Mouse (Mus musculus) kidney, embryonic 15.5 days (tissue): ENCODE measurements around the gene Nfix. TPM values are rescaled to one million over a fixed set of nuclear protein-coding genes. Genes with fewer than 3 reads are reported as not detected.

ENCODE experiments used
- ATAC-seq: fragments of 200-750 bp; cut with Nextera tagmentation; replicated peaks from 2 replicates; pipeline ENCODE4 v1.8.0; 2017; ENCODE audit warnings: moderate TSS enrichment; ENCODE audit not compliant: low FRiP score
- H3K27ac ChIP-seq: fragments of 300-500 bp; sonication (generic); 2 replicates; pipeline ENCODE4 v1.5.1; 2015; ENCODE audit warnings: mild to moderate bottlenecking, inconsistent platforms
- H3K27me3 ChIP-seq: fragments of 300-500 bp; sonication (generic); 2 replicates; pipeline ENCODE4 v1.6.1; 2015; ENCODE audit warnings: inconsistent platforms
- H3K36me3 ChIP-seq: fragments of 300-500 bp; sonication (generic); 2 replicates; pipeline ENCODE4 v1.6.1; 2015; ENCODE audit warnings: inconsistent platforms
- H3K4me1 ChIP-seq: fragments of 300-500 bp; sonication (generic); 2 replicates; pipeline ENCODE4 v1.6.1; 2015; ENCODE audit warnings: inconsistent platforms
- H3K4me2 ChIP-seq: fragments of 300-500 bp; sonication (generic); 2 replicates; pipeline ENCODE4 v1.6.1; 2015; ENCODE audit warnings: moderate library complexity, mild to moderate bottlenecking, inconsistent platforms
- H3K4me3 ChIP-seq: fragments of 300-500 bp; sonication (generic); replicated peaks from 2 replicates; pipeline ENCODE4 v1.5.1; 2015; ENCODE audit warnings: mild to moderate bottlenecking, inconsistent platforms
- H3K9ac ChIP-seq: fragments of 300-500 bp; sonication (generic); 2 replicates; pipeline ENCODE4 v1.6.1; 2015; ENCODE audit warnings: mild to moderate bottlenecking, inconsistent platforms
- H3K9me3 ChIP-seq: fragments of 300-500 bp; sonication (generic); replicated peaks from 2 replicates; pipeline ENCODE4 v1.6.1; 2016; ENCODE audit warnings: inconsistent platforms
- WGBS: fragments of 180-500 bp; shearing (Covaris S2); methylation state at CpG from one replicate; pipeline ENCODE4 v1.1.7; 2015; ENCODE audit warnings: mixed read lengths; 5-methylcytosine and 5-hydroxymethylcytosine counted together
- polyA plus RNA-seq: library from polyadenylated mRNA; unstranded; fragments of >200 nt; fragmentation: Nextera tagmentation; extraction: Ambion mirVana; gene quantifications from 2 replicates; pipeline ENCODE4 v1.2.1, GENCODE M21; 2015

Nfix gene
- polyA plus RNA-seq, 1 experiment from 2014 or later: 15.5 TPM

DNA sequence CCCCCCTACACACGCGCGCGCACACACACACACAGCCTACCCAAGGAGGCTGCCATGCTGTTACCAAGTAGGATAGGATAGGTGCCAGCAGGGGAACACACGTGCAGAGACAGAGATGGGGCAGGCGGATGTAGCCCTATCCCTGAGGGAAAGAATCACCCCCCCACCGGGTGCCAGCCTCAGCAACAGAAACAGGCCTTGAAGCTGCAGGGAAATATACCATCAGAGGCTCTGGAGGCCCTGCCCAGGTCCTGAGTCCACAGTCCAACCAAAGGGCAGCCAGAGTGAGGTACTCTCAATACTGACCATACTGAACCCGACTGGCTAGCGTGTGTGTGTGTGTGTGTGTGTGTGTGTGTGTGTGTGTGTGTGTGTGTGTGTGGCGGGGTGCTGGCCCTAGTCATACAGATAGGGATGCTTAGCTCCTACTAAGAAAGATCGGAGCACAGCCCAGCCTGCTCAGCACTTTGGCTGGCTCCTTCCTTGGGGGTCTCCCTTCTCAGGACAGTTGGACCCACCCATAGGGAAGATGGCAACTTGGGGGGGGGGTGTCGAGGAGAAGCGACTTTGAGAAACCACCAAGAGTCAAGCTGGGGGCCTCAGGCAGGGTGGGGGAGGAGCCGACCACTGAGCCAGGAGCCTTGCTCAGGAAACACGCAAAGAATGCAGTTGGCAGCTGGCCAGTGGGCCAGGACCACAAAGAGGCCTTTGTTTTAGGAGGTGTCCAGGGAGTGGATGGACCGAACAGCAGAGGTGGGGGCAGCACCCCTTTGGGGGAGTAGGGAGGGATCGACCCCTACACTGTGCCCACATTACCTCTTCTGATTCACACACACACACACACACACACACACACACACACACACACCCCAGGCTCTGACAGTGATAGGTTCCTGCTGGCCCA, 56.4 kb downstream of the Nfix start:
- no peak overlapping the region for H3K4me3 ChIP-seq

DNA sequence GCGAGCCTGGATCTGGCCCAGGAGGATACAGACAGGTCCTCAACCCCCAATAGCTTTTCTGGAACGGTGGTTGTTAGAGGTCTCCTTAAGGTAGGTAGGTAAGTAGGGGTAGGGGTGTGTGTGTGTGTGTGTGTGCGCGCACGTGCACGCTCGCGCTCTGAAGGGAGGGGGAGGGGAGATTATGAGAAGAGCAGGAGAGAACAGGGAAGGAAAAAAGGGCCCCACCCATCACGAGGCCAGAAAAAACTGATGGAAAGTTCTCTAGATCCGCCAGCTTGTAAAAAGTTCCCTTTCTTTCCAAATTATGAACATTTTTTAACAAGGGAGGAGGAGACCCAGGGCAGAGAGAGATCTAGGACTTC, 57.1 kb downstream of the Nfix start:
- no peaks in the 10 kb centered on the region for H3K36me3 ChIP-seq
- no peaks in the 10 kb centered on the region for H3K9me3 ChIP-seq
- peak overlapping the region; percentile 29 for H3K4me2 ChIP-seq
- H3K9ac ChIP-seq: no peak overlapping the region
- peaks cover 94% of the 10 kb centered on the region for H3K27me3 ChIP-seq
- H3K4me3 ChIP-seq: no peak overlapping the region
- H3K4me1 ChIP-seq: peaks cover 79% of the 10 kb centered on the region
- no peak for ATAC-seq
- peak overlapping the region; percentile 88 for H3K27ac ChIP-seq
- WGBS: 19% methylated on average over 10 of the region's 10 CpGs

More for the DNA sequence above, 56.4 kb downstream of the Nfix start:
- no peaks in the 10 kb centered on the region for H3K36me3 ChIP-seq
- peak overlapping the region; percentile 88 for H3K27ac ChIP-seq
- 13% methylated on average over 15 of the region's 17 CpGs for WGBS
- peak overlapping the region; percentile 28 for H3K4me2 ChIP-seq
- no peaks in the 10 kb centered on the region for H3K9me3 ChIP-seq
- peaks cover 94% of the 10 kb centered on the region for H3K27me3 ChIP-seq
- H3K9ac ChIP-seq: no peak overlapping the region
- H3K4me1 ChIP-seq: peaks cover 71% of the 10 kb centered on the region
- peak; percentile 63 for ATAC-seq

DNA sequence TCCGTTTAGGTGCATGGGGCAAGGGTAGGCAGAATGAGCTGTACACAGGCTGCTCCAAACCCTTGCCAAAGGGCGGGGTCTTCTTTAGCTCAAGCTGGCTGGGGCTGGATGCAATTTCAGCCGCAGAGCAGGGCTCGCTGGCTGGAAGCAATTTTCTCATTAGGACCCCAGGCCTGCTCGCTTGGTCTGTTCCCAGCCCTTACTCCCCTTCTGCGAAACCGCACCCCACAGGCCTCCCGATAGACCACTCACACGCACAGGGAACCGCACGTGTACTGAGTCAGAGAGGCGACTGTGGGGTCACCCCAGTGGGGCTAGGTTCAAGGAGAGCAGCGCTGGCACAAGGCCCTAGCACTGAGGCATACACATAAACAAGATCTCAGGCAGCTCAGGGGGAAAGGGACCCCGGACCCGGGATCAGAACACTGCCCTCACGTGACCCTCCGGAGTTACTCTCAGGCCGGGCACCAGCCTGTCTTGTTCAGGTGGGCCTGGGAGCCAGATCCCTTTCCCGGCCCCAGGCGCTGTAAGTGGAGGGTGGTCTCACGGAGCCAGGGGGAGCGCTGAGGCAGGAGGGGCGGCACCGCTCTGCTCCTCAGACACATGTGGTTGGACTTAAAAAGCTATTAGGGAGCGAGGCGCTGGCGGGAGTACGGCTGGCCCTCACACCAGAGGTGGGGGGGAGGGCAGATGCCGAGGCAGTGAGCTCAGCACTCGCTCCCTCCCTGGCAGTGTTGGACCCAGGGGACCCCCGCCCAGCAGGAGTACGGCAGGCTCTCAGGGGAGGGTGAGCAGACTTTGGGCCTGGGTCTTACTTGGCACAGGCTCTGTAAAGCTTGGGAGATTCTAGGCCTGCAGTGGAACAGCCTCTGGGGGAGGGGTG, 57.7 kb downstream of the Nfix start:
- H3K9me3 ChIP-seq: no peaks in the 10 kb centered on the region
- H3K36me3 ChIP-seq: no peaks in the 10 kb centered on the region
- H3K9ac ChIP-seq: 0 out of 2 replicates have a peak overlapping the region, but pooled peaks have one; percentile 14
- H3K27ac ChIP-seq: peak overlapping the region; percentile 88
- H3K4me1 ChIP-seq: peaks cover 85% of the 10 kb centered on the region
- peaks cover 95% of the 10 kb centered on the region for H3K27me3 ChIP-seq
- no peak overlapping the region for H3K4me3 ChIP-seq
- H3K4me2 ChIP-seq: peak overlapping the region; percentile 29
- 13% methylated on average over 32 of the region's 32 CpGs for WGBS
- ATAC-seq: peak; percentile 30

DNA sequence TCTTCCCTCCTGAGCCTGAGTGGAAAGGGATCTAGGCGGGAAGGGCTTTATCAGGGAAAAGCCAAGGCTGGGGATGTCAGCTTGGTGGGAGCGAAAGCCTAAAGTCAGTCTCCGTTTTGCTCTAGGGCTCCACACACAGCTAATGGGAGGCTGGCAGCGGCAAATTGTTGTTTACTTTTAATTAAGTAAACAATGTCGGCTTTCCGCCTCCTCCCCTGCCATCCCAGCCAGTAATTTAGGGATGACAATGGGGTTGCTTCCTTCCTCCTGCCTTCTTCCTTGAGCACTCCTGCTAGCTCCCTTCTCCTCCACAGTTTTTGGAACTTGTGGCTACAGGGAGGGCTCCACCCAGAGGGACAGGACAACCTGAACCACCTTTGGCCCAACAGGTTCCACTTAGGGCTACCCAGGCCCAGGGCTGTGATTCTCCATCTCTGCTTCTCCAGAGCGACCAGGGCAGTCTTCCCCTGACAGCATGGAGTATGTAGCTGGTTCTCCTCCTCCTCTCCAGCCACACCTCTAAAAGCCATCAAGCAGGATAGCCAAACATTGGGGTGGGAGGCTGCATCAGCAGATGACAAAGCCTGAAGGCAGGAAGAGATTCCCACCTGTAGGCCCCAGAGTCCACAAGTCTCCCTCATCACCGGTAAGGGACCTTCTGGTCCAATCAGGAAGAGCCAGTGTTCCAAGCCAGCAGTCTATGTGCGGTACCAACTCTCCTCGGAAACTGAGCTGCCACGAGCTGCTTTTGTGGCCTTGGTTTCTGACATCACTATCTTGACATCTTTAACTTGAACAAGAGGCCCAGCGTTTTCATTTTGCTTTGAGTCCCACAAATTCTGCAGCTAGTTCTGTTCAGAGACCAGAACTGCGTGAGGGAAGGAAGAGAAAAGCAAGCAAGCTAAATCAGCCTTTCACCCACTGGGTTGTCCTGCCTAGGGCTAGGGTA, 59.0 kb downstream of the Nfix start:
- Histone ChIP-seq H3K9me3 (no peaks in the 10 kb centered on the region), H3K9ac (no peak overlapping the region), H3K4me1 (peaks cover 84% of the 10 kb centered on the region), H3K4me3 (no peak overlapping the region), H3K27me3 (peaks cover 95% of the 10 kb centered on the region), H3K27ac (peak overlapping the region; percentile 88), H3K4me2 (no peak overlapping the region), H3K36me3 (no peaks in the 10 kb centered on the region)
- no peak for ATAC-seq
- 36% methylated on average over 13 of the region's 13 CpGs for WGBS

DNA sequence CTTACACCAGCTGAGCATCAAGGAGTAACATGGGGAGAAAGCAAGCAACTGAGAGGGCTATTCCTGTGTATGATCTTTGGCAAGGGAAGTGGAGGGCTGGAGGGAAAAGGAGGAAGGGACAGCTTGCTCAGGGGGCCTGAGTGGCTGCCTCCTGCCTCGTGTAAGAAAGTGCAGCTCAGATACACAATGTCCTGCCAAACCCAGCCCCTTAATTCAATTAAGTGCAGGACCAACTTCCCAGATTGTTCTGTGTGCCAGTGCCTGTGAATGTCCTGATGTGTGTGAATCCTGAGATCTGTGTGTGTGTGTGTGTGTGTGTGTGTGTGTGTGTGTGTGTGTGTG, 60.8 kb downstream of the Nfix start:
- H3K4me1 ChIP-seq: peaks cover 66% of the 10 kb centered on the region

GRCm38 (mm10) chr8:84738715-84739400, 61.3 kb downstream of the Nfix start:
- no peak for ATAC-seq
- Histone ChIP-seq H3K4me3 (no peak overlapping the region), H3K9ac (0 out of 2 replicates have a peak overlapping the region, but pooled peaks have one; percentile 14), H3K4me1 (peaks cover 62% of the 10 kb centered on the region), H3K4me2 (no peak overlapping the region; the same call in 1 of the 2 replicates), H3K36me3 (no peaks in the 10 kb centered on the region), H3K27ac (no peak overlapping the region), H3K9me3 (no peaks in the 10 kb centered on the region), H3K27me3 (peaks cover 96% of the 10 kb centered on the region)
- WGBS: 56% methylated on average over 10 of the region's 10 CpGs

More for the DNA sequence above, 60.8 kb downstream of the Nfix start:
- no peak for ATAC-seq
- no peak overlapping the region for H3K27ac ChIP-seq
- peaks cover 96% of the 10 kb centered on the region for H3K27me3 ChIP-seq
- no peak overlapping the region for H3K9ac ChIP-seq
- no peaks in the 10 kb centered on the region for H3K36me3 ChIP-seq
- WGBS: 22% methylated on average over 1 of the region's 1 CpGs
- no peaks in the 10 kb centered on the region for H3K9me3 ChIP-seq
- H3K4me3 ChIP-seq: no peak overlapping the region
- no peak overlapping the region for H3K4me2 ChIP-seq

DNA sequence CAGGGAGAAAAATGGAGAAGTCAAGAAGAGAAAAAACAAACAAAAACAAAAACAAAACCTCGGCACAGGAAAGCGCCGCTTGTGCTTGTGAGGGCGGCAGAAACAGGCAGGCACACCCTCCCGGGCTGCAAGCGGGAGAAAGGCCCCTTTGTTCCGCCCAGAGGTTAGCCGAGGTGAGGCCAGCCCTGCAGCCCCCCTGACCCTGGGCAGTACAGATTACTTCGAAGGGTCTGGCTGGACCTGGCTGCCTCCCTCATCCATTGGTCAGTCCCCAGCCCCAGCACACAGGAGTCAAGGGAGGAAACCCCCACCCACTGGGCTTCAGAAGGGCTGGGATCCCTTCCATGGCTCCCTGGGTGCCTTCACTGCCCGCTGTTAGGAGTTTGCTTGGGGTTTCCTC, 61.9 kb downstream of the Nfix start:
- H3K4me1 ChIP-seq: peaks cover 62% of the 10 kb centered on the region

DNA sequence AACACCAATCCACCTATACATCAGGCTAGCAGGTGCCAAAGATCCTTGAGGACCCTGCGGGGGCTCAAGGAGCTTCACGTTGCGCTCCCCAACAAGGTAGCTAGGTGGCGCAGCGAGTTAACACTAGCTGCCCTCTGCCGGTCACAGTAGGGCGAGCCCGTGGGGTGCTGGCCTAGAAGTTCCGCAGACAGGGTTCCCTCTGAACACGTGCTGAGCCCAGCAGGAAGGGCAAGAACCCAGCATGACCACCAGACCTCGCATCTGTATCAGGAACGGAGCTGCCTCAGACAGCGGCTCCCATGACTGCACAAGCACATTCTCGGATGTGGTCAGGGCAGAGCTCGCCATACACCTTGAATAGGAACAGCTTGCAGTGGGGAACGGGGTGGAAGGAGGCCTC, 62.5 kb downstream of the Nfix start:
- Histone ChIP-seq H3K4me2 (peak overlapping the region; percentile 51), H3K36me3 (no peaks in the 10 kb centered on the region), H3K9me3 (no peaks in the 10 kb centered on the region), H3K27ac (no peak overlapping the region), H3K4me1 (peaks cover 62% of the 10 kb centered on the region), H3K27me3 (peaks cover 97% of the 10 kb centered on the region), H3K4me3 (peak overlapping the region; percentile 23), H3K9ac (0 out of 2 replicates have a peak overlapping the region, but pooled peaks have one; percentile 26)
- 3% methylated on average over 16 of the region's 16 CpGs for WGBS
- ATAC-seq: no peak

More for the DNA sequence above, 61.9 kb downstream of the Nfix start:
- Histone ChIP-seq H3K36me3 (no peaks in the 10 kb centered on the region), H3K9ac (0 out of 2 replicates have a peak overlapping the region, but pooled peaks have one; percentile 14), H3K27ac (no peak overlapping the region), H3K4me3 (no peak overlapping the region), H3K9me3 (no peaks in the 10 kb centered on the region), H3K27me3 (peaks cover 99% of the 10 kb centered on the region), H3K4me2 (peak overlapping the region; percentile 51; the same call in 1 of the 2 replicates)
- 14% methylated on average over 10 of the region's 10 CpGs for WGBS
- ATAC-seq: no peak

DNA sequence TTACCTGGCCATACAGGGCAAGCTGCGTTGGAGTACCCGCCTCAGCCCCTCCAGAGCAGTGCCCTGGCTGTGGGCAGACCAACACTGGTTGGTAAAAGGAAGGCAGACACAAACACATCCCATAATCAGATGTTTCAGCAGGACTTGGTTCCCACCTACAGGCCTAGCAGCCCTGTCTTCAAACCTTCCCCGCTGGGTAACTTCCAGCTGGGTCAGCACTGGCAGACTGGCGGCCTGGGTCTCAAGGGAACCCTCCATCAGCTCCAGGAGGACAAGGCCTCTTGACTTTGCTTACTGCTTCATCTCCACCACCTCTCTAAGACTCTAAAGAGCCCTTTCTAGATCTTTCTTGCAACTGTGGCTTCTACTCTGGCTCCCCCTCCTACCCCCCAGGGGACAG, 63.6 kb downstream of the Nfix start:
- Histone ChIP-seq H3K27me3 (peaks cover 87% of the 10 kb centered on the region), H3K9me3 (no peaks in the 10 kb centered on the region), H3K4me2 (no peak overlapping the region), H3K27ac (no peak overlapping the region), H3K9ac (no peak overlapping the region), H3K36me3 (no peaks in the 10 kb centered on the region), H3K4me3 (no peak overlapping the region), H3K4me1 (peaks cover 62% of the 10 kb centered on the region)
- no peak for ATAC-seq
- 84% methylated on average over 4 of the region's 4 CpGs for WGBS

- Histone ChIP-seq H3K36me3 (no peaks in the 10 kb centered on the region), H3K27ac (no peak overlapping the region), H3K4me1 (peaks cover 63% of the 10 kb centered on the region), H3K9ac (no peak overlapping the region), H3K4me2 (no peak overlapping the region), H3K27me3 (peaks cover 78% of the 10 kb centered on the region), H3K4me3 (no peak overlapping the region), H3K9me3 (no peaks in the 10 kb centered on the region)
- WGBS: 55% methylated on average over 2 of the region's 2 CpGs
- no peak for ATAC-seq
These were observed 64.5 kb downstream of the Nfix start for GRCm38 (mm10) chr8:84735597-84735996.

- Histone ChIP-seq H3K9ac (no peak overlapping the region), H3K4me2 (no peak overlapping the region), H3K27ac (no peak overlapping the region), H3K9me3 (no peaks in the 10 kb centered on the region), H3K36me3 (no peaks in the 10 kb centered on the region), H3K4me3 (no peak overlapping the region), H3K27me3 (peaks cover 68% of the 10 kb centered on the region), H3K4me1 (peaks cover 62% of the 10 kb centered on the region)
- no peak for ATAC-seq
- WGBS: 74% methylated on average over 2 of the region's 2 CpGs
These were observed 65.5 kb downstream of the Nfix start for GRCm38 (mm10) chr8:84734680-84735079.
